Mouse (Mus musculus): ENCODE measurements around the gene E130311K13Rik.

E130311K13Rik gene

DNA sequence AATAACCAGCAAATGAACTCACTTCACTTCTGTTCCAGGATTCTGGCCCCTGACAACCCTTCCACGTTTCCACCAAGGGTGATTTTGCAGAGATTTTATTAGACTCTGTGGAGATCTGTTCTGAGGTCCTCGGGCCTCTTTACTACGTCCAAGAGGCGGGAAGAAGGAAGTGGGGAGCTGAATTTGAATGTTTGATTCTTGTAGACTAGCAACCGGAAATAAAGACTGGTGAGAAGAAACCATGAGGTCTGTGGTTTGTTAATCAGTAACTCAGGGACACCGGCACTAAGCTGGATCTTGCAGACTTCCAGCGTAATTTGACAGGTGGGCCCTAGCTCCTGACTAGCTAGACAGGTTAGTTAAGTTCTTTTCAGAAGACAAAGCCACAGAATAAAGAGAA lies 35.6 kb downstream of the E130311K13Rik start:
- no peak for DNase-seq

DNA sequence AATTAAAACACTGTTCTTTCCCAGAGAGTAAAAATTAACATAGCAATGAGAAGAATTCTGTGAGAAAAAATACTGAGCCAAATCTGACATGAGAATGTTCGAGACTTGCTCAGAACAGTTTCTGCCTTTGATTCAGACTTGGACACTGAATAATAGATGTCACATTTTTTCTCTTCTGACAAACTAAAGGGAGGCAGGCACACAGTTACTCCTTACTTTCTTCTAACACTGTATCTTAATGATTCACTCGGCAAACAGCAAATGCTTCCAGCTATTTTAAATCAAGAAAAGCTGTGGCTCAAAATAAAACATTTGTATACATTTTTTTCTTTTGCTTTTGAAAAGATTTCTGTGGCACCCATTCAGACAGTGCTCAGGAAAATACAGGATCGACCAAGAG lies 37.1 kb downstream of the E130311K13Rik start:
- no peak for DNase-seq

DNA sequence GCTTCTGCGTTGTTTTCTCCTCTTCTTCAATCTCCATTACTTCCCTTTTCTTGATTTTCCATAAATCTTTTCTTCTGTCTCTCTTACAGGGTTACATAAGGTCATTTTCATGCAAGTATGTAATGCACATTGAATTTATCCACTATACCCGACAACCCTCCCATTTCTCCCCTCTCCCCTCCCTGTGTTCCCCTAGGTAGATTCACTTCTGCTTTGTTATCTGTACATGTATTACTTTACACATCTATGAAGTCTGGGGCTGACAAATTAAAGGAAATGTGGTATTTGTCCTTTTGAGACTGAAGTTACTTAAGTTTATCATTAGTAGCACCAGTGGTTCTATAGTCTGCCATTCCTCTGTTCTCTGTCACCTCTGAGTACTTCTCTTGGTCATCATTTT lies 48.2 kb downstream of the E130311K13Rik start:
- DNase-seq, result no peak

DNA sequence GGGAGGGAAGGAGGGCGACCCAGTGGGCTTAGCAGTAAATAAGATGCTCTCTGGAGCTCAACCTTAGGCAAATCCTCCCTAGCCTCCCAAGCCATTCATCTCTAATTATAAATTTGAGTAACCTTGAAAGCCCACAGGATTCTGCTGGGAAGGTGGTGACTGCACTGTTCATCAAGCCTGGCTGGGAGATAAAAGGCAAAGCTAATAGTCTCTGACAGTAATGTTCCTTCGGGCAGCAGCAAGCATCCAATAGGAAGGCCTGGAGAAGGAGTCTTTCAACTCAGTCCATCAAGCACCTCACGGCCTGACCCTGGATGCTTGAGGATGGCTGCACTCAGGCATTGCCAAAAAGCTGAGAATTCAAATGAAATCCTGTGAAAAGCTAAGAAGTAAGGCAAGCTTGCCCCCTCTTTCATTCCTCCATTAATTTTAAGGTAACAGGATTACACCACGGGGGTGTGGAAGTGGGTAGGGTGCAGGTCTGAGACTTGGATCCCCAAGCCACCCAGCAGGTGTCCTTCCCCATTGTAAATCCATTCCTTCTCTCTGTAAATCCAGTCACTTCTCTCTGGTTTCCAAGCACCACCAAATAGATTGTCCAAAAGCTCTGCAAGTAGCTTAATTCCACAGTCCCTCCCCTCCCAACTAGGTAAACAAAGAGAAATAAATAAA lies 50.1 kb downstream of the E130311K13Rik start:
- DNase-seq, result no peak

DNA sequence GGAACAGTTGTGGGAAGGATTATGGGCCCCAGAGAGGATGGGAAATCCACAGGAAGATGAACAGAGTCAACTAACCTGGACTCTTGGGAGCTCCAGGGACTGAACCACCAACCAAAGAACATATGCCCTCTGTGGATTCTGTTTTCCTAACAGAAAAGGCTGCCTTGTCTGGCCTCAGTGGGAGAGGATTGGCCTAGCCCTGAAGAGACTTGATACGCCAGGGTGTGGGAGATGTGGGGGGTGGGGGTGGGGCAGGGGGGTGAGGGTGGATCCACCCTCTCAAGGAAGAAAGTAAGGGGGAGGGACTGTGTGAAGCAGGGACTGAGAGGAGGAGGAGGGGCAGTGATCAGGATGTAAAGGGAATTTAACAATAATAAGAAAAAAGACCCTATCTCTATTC lies 56.5 kb downstream of the E130311K13Rik start:
- no peak for DNase-seq

GRCm38 (mm10) chr3:63871249-63871648 lies 58.0 kb downstream of the E130311K13Rik start:
- DNase-seq, result no peak

- no peak for DNase-seq
Measured at GRCm38 (mm10) chr3:63868285-63868684, 61.0 kb downstream of the E130311K13Rik start.

- DNase-seq, result no peak
Measured at GRCm38 (mm10) chr3:63865069-63865468, 64.2 kb downstream of the E130311K13Rik start.
